Mouse (Mus musculus): ENCODE data around the gene Taf6l. TPM values are rescaled to one million over a fixed set of nuclear protein-coding genes. Genes with fewer than 3 reads are reported as not detected.

The Taf6l gene
- polyA plus RNA-seq, 1 experiment from 2014 or later: 43.8 TPM

Other genes with a start within 250 kb of the Taf6l start
- 0.09 and 0.21 TPM in 2 replicates for gene Slc22a8, start 195.2 kb downstream of the Taf6l start, polyA plus RNA-seq (2016; fragmentation: Nextera tagmentation; extraction: Ambion mirVana)
- gene Slc22a6, start 168.4 kb downstream of the Taf6l start, polyA plus RNA-seq (2016; fragmentation: Nextera tagmentation; extraction: Ambion mirVana): 0.14 and 0.16 TPM in 2 replicates
- gene Chrm1, start 122.6 kb downstream of the Taf6l start, polyA plus RNA-seq (2016; fragmentation: Nextera tagmentation; extraction: Ambion mirVana): 0.05 TPM in 2 replicates
- gene Slc3a2, start 63.0 kb downstream of the Taf6l start, polyA plus RNA-seq (2016; fragmentation: Nextera tagmentation; extraction: Ambion mirVana): 128 and 146 TPM in 2 replicates
- gene Wdr74, start 50.6 kb downstream of the Taf6l start, polyA plus RNA-seq (2016; fragmentation: Nextera tagmentation; extraction: Ambion mirVana): 112 and 115 TPM in 2 replicates
- gene 1700092M07Rik, start 45.7 kb downstream of the Taf6l start, polyA plus RNA-seq (2016; fragmentation: Nextera tagmentation; extraction: Ambion mirVana): 2.8 and 2.9 TPM in 2 replicates
- 95.6 and 106 TPM in 2 replicates for gene Stx5a, start 45.0 kb downstream of the Taf6l start, polyA plus RNA-seq (2016; fragmentation: Nextera tagmentation; extraction: Ambion mirVana)
- 233 and 249 TPM in 2 replicates for gene Nxf1, start 29.3 kb downstream of the Taf6l start, polyA plus RNA-seq (2016; fragmentation: Nextera tagmentation; extraction: Ambion mirVana)
- gene Tmem223, start 15.4 kb downstream of the Taf6l start, polyA plus RNA-seq (2016; fragmentation: Nextera tagmentation; extraction: Ambion mirVana): 185 and 220 TPM in 2 replicates
- 51.7 and 54.4 TPM in 2 replicates for gene Tmem179b, start 11.9 kb downstream of the Taf6l start, polyA plus RNA-seq (2016; fragmentation: Nextera tagmentation; extraction: Ambion mirVana)
- gene Polr2g, start 12.2 kb upstream of the Taf6l start, polyA plus RNA-seq (2016; fragmentation: Nextera tagmentation; extraction: Ambion mirVana): 189 and 194 TPM in 2 replicates
- gene Zbtb3, start 16.1 kb upstream of the Taf6l start, polyA plus RNA-seq (2016; fragmentation: Nextera tagmentation; extraction: Ambion mirVana): 7.2 and 8.3 TPM in 2 replicates
- 52.0 and 67.5 TPM in 2 replicates for gene Ttc9c, start 32.9 kb upstream of the Taf6l start, polyA plus RNA-seq (2016; fragmentation: Nextera tagmentation; extraction: Ambion mirVana)
- 4.1 and 4.5 TPM in 2 replicates for gene Hnrnpul2, start 33.6 kb upstream of the Taf6l start, polyA plus RNA-seq (2016; fragmentation: Nextera tagmentation; extraction: Ambion mirVana)
- gene AC129217.1, start 43.4 kb upstream of the Taf6l start, polyA plus RNA-seq (2016; fragmentation: Nextera tagmentation; extraction: Ambion mirVana): 0.31 TPM in 1 of 2 replicates, not detected in the other
- 55.8 and 64.3 TPM in 2 replicates for gene Bscl2, start 51.0 kb upstream of the Taf6l start, polyA plus RNA-seq (2016; fragmentation: Nextera tagmentation; extraction: Ambion mirVana)
- 66.7 and 140 TPM in 2 replicates for gene Gng3, start 52.8 kb upstream of the Taf6l start, polyA plus RNA-seq (2016; fragmentation: Nextera tagmentation; extraction: Ambion mirVana)
- gene Lrrn4cl, start 64.4 kb upstream of the Taf6l start, polyA plus RNA-seq (2016; fragmentation: Nextera tagmentation; extraction: Ambion mirVana): 0.44 and 0.47 TPM in 2 replicates
- gene Ubxn1, start 85.1 kb upstream of the Taf6l start, polyA plus RNA-seq (2016; fragmentation: Nextera tagmentation; extraction: Ambion mirVana): 201 and 202 TPM in 2 replicates
- 57.9 and 62.5 TPM in 2 replicates for gene Uqcc3, start 94.5 kb upstream of the Taf6l start, polyA plus RNA-seq (2016; fragmentation: Nextera tagmentation; extraction: Ambion mirVana)
- 111 and 112 TPM in 2 replicates for gene Lbhd1, start 97.3 kb upstream of the Taf6l start, polyA plus RNA-seq (2016; fragmentation: Nextera tagmentation; extraction: Ambion mirVana)
- gene Gm49403, start 97.5 kb upstream of the Taf6l start, polyA plus RNA-seq (2016; fragmentation: Nextera tagmentation; extraction: Ambion mirVana): not detected in 2 replicates
- gene 1810009A15Rik, start 102.4 kb upstream of the Taf6l start, polyA plus RNA-seq (2016; fragmentation: Nextera tagmentation; extraction: Ambion mirVana): 139 and 159 TPM in 2 replicates
- gene Gm49416, start 102.5 kb upstream of the Taf6l start, polyA plus RNA-seq (2016; fragmentation: Nextera tagmentation; extraction: Ambion mirVana): 0.22 TPM in 1 of 2 replicates, not detected in the other
- gene Ints5, start 106.6 kb upstream of the Taf6l start, polyA plus RNA-seq (2016; fragmentation: Nextera tagmentation; extraction: Ambion mirVana): 56.4 and 60.3 TPM in 2 replicates
- gene Ganab, start 111.7 kb upstream of the Taf6l start, polyA plus RNA-seq (2016; fragmentation: Nextera tagmentation; extraction: Ambion mirVana): 113 and 125 TPM in 2 replicates
- 63.1 and 78.0 TPM in 2 replicates for gene B3gat3, start 134.0 kb upstream of the Taf6l start, polyA plus RNA-seq (2016; fragmentation: Nextera tagmentation; extraction: Ambion mirVana)
- gene Rom1, start 142.9 kb upstream of the Taf6l start, polyA plus RNA-seq (2016; fragmentation: Nextera tagmentation; extraction: Ambion mirVana): 3.4 and 4.2 TPM in 2 replicates
- gene Eml3, start 143.1 kb upstream of the Taf6l start, polyA plus RNA-seq (2016; fragmentation: Nextera tagmentation; extraction: Ambion mirVana): 21.3 and 24.9 TPM in 2 replicates
- gene Mta2, start 155.5 kb upstream of the Taf6l start, polyA plus RNA-seq (2016; fragmentation: Nextera tagmentation; extraction: Ambion mirVana): 178 and 184 TPM in 2 replicates
- gene Tut1, start 167.4 kb upstream of the Taf6l start, polyA plus RNA-seq (2016; fragmentation: Nextera tagmentation; extraction: Ambion mirVana): 39.3 and 41.2 TPM in 2 replicates
- 402 and 497 TPM in 2 replicates for gene Eef1g, start 180.6 kb upstream of the Taf6l start, polyA plus RNA-seq (2016; fragmentation: Nextera tagmentation; extraction: Ambion mirVana)
- gene Ahnak, start 202.9 kb upstream of the Taf6l start, polyA plus RNA-seq (2016; fragmentation: Nextera tagmentation; extraction: Ambion mirVana): 8.1 and 11.0 TPM in 2 replicates

Data from hindbrain, embryonic 10.5 days (tissue).